Mouse (Mus musculus) heart, postnatal 0 days (tissue): Measurements from ENCODE around the gene Zfp472. TPM values are rescaled to one million over a fixed set of nuclear protein-coding genes. Genes with fewer than 3 reads are reported as not detected.

Source experiments
- ATAC-seq: fragments of 200-750 bp; cut with Nextera tagmentation; 2 replicates; pipeline ENCODE4 v1.8.0; 2017; ENCODE audit warnings: low read depth, moderate number of reproducible peaks, moderate library complexity; ENCODE audit not compliant: insufficient read depth
- DNase-seq: peaks from one replicate; pipeline ENCODE4 v3.0.0-alpha.2; 2016; ENCODE audit warnings: low spot score
- H3K27ac ChIP-seq: fragments of 300-500 bp; sonication (generic); 2 replicates; pipeline ENCODE4 v1.5.1; 2014; ENCODE audit warnings: low read depth, mild to moderate bottlenecking
- H3K27me3 ChIP-seq: fragments of 300-500 bp; sonication (generic); 2 replicates; pipeline ENCODE4 v1.6.1; 2014; ENCODE audit warnings: low read length, mixed read lengths; ENCODE audit not compliant: control insufficient read depth, insufficient read depth
- H3K36me3 ChIP-seq: fragments of 300-500 bp; sonication (generic); replicated peaks from 2 replicates; pipeline ENCODE4 v1.6.1; 2014; ENCODE audit warnings: low read length, mixed read lengths; ENCODE audit not compliant: control insufficient read depth, insufficient read depth
- H3K4me1 ChIP-seq: fragments of 300-500 bp; sonication (generic); 2 replicates; pipeline ENCODE4 v1.6.1; 2014; ENCODE audit warnings: antibody characterized with exemption; ENCODE audit not compliant: control insufficient read depth, insufficient read depth
- H3K4me2 ChIP-seq: fragments of 300-500 bp; sonication (generic); 2 replicates; pipeline ENCODE4 v1.6.1; 2014; ENCODE audit warnings: low read depth, mild to moderate bottlenecking, low read length, moderate library complexity
- H3K4me3 ChIP-seq: fragments of 300-500 bp; sonication (generic); 2 replicates; pipeline ENCODE4 v1.5.1; 2014; ENCODE audit warnings: low read depth, low read length
- H3K9ac ChIP-seq: fragments of 300-500 bp; sonication (generic); replicated peaks from 2 replicates; pipeline ENCODE4 v1.6.1; 2014; ENCODE audit warnings: low read depth, low read length, mixed read lengths
- H3K9me3 ChIP-seq: fragments of 300-500 bp; sonication (generic); replicated peaks from 2 replicates; pipeline ENCODE4 v1.6.1; 2016; ENCODE audit warnings: low read length; ENCODE audit not compliant: control insufficient read depth
- CTCF ChIP-seq: IDR thresholded peaks from 2 replicates; pipeline ENCODE4 v1.5.1; 2016; ENCODE audit warnings: antibody characterized with exemption, control low read depth, low read depth
- EP300 ChIP-seq: IDR thresholded peaks from 2 replicates; pipeline ENCODE4 v1.6.1; 2016; ENCODE audit warnings: antibody characterized with exemption, low read depth
- WGBS: fragments of 180-500 bp; shearing (Covaris S2); extraction: QIAGEN DNeasy Blood & Tissue Kit; methylation state at CpG from one replicate; pipeline ENCODE4 v1.1.7; 2014; 5-methylcytosine and 5-hydroxymethylcytosine counted together
- polyA plus RNA-seq: library from polyadenylated mRNA; unstranded; fragments of >200 nt; fragmentation: Nextera tagmentation; extraction: Ambion mirVana; gene quantifications from 2 replicates; pipeline ENCODE4 v1.2.1, GENCODE M21; 2015
- total RNA-seq: library from RNA; depleted of rRNA; stranded (reverse); fragments of >200 nt; gene quantifications from 2 replicates; pipeline ENCODE4 v1.2.3, GENCODE M21; 2014; ENCODE audit warnings: low replicate concordance

Zfp472 gene
- total and polyA plus RNA-seq, 2 experiments from 2014 or later, result 3.5 TPM

- Histone ChIP-seq H3K27ac (peak overlapping the region; percentile 92), H3K9me3 (no peaks in the 10 kb centered on the region), H3K4me2 (peak overlapping the region; percentile 85), H3K4me1 (peaks cover 18% of the 10 kb centered on the region), H3K27me3 (no peaks in the 10 kb centered on the region), H3K36me3 (no peaks in the 10 kb centered on the region), H3K4me3 (peak overlapping the region; percentile 66), H3K9ac (peak overlapping the region; percentile 68)
- no peak for DNase-seq
- peak; percentile 5; the same call in 1 of the 2 replicates for ATAC-seq
- TF ChIP-seq EP300 (no peak), CTCF (no peak)
- WGBS, result 36% methylated on average over 9 of the region's 9 CpGs
Observed at GRCm38 (mm10) chr17:32946716-32947115, 18.9 kb upstream of the Zfp472 start.

DNA sequence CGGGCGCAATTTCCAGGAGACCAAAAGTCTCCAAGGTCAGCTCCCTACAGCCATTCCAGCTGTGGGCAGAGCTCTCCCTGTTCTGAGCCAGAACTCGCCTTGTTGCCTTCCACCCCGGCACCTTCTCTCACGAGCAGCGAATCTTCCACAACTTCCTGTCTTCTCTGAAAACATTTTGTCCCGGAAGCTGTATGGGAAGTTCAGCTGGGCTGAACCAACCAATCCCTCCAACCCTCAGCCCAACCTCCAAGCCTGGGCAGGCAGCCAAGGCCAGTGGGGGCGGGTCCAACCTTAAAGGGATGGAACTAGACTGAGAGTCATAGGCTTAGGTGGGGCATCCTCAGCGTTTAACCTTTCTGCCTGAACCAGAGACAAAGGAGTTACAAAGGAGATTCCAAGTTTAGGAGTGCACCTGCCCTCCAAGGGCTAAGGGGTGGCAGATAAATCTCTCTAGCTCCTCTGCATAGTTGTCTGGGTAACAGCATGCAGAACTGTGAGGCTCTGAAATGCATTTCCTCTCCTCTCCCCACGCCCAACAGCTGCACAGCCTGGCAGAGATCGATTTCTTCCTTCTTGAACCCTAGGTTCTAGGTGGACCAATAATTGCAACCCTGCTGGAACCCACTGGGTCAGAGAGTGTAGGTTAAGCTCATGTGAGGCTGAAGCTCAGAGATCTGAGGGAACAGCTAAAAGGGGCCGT is 18.2 kb upstream of the Zfp472 start, which contains the start of gene Cyp4f13:
Gene Cyp4f13, minus strand, starts transcription at position 188 of the 700 bp plus-strand sequence.
- Histone ChIP-seq H3K4me3 (peak within 1 kb of the TSS; percentile 66), H3K27ac (peak within 1 kb of the TSS; percentile 92), H3K4me2 (peak within 1 kb of the TSS; percentile 85), H3K9ac (peak within 1 kb of the TSS; percentile 68), H3K27me3 (no peaks in the 10 kb centered on the region), H3K9me3 (no peaks in the 10 kb centered on the region), H3K4me1 (peaks cover 18% of the 10 kb centered on the region), H3K36me3 (no peaks in the 10 kb centered on the region)
- TF ChIP-seq CTCF (no peak), EP300 (peak; percentile 91)
- ATAC-seq (peak; percentile 99), DNase-seq (peak; percentile 93)
- 8% methylated on average over 12 of the region's 12 CpGs for WGBS

GRCm38 (mm10) chr17:32950136-32950535 is 15.5 kb upstream of the Zfp472 start:
- H3K4me2 ChIP-seq, result no peak overlapping the region
- 89% methylated on average over 3 of the region's 3 CpGs for WGBS
- H3K27ac ChIP-seq, result no peak overlapping the region
- no peaks in the 10 kb centered on the region for H3K9me3 ChIP-seq
- DNase-seq (no peak), ATAC-seq (no peak)
- H3K4me1 ChIP-seq, result peaks cover 18% of the 10 kb centered on the region
- H3K9ac ChIP-seq, result no peak overlapping the region
- H3K36me3 ChIP-seq, result no peaks in the 10 kb centered on the region
- TF ChIP-seq CTCF (no peak), EP300 (no peak)
- no peaks in the 10 kb centered on the region for H3K27me3 ChIP-seq
- H3K4me3 ChIP-seq, result no peak overlapping the region

GRCm38 (mm10) chr17:32951006-32951405 is 14.6 kb upstream of the Zfp472 start:
- H3K4me2 ChIP-seq, result no peak overlapping the region
- H3K36me3 ChIP-seq, result no peaks in the 10 kb centered on the region
- H3K4me1 ChIP-seq, result peaks cover 17% of the 10 kb centered on the region
- H3K4me3 ChIP-seq, result no peak overlapping the region
- DNase-seq (no peak), ATAC-seq (no peak)
- H3K9ac ChIP-seq, result no peak overlapping the region
- 67% methylated on average over 11 of the region's 11 CpGs for WGBS
- no peaks in the 10 kb centered on the region for H3K9me3 ChIP-seq
- H3K27me3 ChIP-seq, result no peaks in the 10 kb centered on the region
- TF ChIP-seq CTCF, result no peak
- no peak for TF ChIP-seq EP300
- H3K27ac ChIP-seq, result no peak overlapping the region

DNA sequence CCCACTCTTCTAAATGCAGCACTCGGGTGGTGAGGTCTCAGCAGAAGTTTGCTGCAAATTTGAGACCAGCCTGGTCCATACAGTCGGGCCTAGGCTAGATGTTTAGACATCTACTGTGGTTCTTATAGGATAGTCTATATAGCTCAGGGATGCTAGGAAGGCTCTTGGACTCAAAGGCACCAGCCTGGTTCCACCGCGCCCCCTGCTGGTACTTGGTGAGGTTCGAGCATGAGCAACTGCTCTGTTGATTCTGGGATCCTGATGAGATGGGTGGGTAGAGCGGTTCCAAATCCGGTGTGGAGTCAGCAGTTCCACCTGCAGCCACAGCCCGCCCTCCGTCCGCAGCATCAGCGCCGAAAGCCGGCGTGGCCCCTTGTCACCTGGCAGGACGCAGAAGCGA is 14.2 kb upstream of the Zfp472 start:
- WGBS, result 28% methylated on average over 16 of the region's 16 CpGs
- Histone ChIP-seq H3K27ac (no peak overlapping the region), H3K4me3 (no peak overlapping the region), H3K36me3 (no peaks in the 10 kb centered on the region), H3K4me2 (no peak overlapping the region), H3K9ac (no peak overlapping the region), H3K4me1 (peaks cover 13% of the 10 kb centered on the region), H3K27me3 (no peaks in the 10 kb centered on the region), H3K9me3 (no peaks in the 10 kb centered on the region)
- no peak for TF ChIP-seq EP300
- TF ChIP-seq CTCF, result peak; percentile 78
- no peak for ATAC-seq
- DNase-seq, result peak; percentile 68
